Mouse (Mus musculus) lung, embryonic 15.5 days (tissue): ENCODE measurements around the gene Ticrr. TPM values are rescaled to one million over a fixed set of nuclear protein-coding genes. Genes with fewer than 3 reads are reported as not detected.

Experiments
- ATAC-seq: fragments of 200-750 bp; cut with Nextera tagmentation; 2 replicates; pipeline ENCODE4 v1.8.0; 2017; ENCODE audit warnings: moderate number of reproducible peaks, borderline replicate concordance; ENCODE audit not compliant: low FRiP score, low TSS enrichment; ENCODE audit errors: extremely low read depth
- H3K27ac ChIP-seq: fragments of 300-500 bp; sonication (generic); 2 replicates; pipeline ENCODE4 v1.5.1; 2015; ENCODE audit warnings: moderate library complexity, mild to moderate bottlenecking, inconsistent platforms
- H3K27me3 ChIP-seq: fragments of 300-500 bp; sonication (generic); 2 replicates; pipeline ENCODE4 v1.6.1; 2015; ENCODE audit warnings: inconsistent platforms
- H3K36me3 ChIP-seq: fragments of 300-500 bp; sonication (generic); 2 replicates; pipeline ENCODE4 v1.6.1; 2015; ENCODE audit warnings: inconsistent platforms
- H3K4me1 ChIP-seq: fragments of 300-500 bp; sonication (generic); 2 replicates; pipeline ENCODE4 v1.6.1; 2015; ENCODE audit warnings: inconsistent platforms
- H3K4me2 ChIP-seq: fragments of 300-500 bp; sonication (generic); 2 replicates; pipeline ENCODE4 v1.6.1; 2015; ENCODE audit warnings: inconsistent platforms, mild to moderate bottlenecking, moderate library complexity
- H3K4me3 ChIP-seq: fragments of 300-500 bp; sonication (generic); 2 replicates; pipeline ENCODE4 v1.5.1; 2015; ENCODE audit warnings: mild to moderate bottlenecking, inconsistent platforms
- H3K9ac ChIP-seq: fragments of 300-500 bp; sonication (generic); 2 replicates; pipeline ENCODE4 v1.6.1; 2015; ENCODE audit warnings: inconsistent platforms
- H3K9me3 ChIP-seq: fragments of 300-500 bp; sonication (generic); 2 replicates; pipeline ENCODE4 v1.6.1; 2016; ENCODE audit warnings: inconsistent platforms
- WGBS: fragments of 180-500 bp; shearing (Covaris S2); methylation state at CpG from one replicate; pipeline ENCODE4 v1.1.7; 2015; 5-methylcytosine and 5-hydroxymethylcytosine counted together
- polyA plus RNA-seq: library from polyadenylated mRNA; unstranded; fragments of >200 nt; fragmentation: Nextera tagmentation; extraction: Ambion mirVana; gene quantifications from 2 replicates; pipeline ENCODE4 v1.2.1, GENCODE M21; 2015

Ticrr gene
- polyA plus RNA-seq, 1 experiment from 2014 or later, result 12.6 TPM

DNA sequence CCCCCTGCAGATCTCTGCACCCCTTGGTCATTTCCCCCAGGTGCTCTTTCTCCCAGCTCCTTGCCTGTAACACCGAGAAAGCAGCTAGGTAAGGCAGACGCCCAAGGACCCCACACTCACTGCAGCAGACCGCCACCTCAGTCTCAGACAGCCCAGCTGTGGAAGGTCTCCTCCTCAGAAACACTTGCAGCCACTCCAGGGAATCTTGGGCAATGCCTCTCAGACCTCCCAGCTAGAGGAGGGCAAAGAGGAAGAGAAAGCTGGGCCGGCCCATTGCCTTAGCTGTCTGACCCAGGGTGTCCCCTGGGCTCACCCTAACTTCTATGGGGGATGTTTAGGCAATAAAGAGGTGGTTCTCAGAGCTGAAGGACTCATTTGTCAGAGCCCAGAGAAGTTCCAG is 72.6 kb downstream of the Ticrr start, which contains the start of gene Plin1:
Plin1 (minus strand) TSS at position 282 of the 400 bp plus-strand sequence.
- ATAC-seq, result no peak
- no peaks in the 10 kb centered on the region for H3K9me3 ChIP-seq
- peaks cover 10% of the 10 kb centered on the region; the same call in 1 of the 2 replicates for H3K36me3 ChIP-seq
- WGBS, result 48% methylated on average over 4 of the region's 4 CpGs
- peaks cover 4% of the 10 kb centered on the region; the same call in 1 of the 2 replicates for H3K27me3 ChIP-seq
- H3K27ac ChIP-seq, result no peak within 1 kb of the TSS
- H3K4me1 ChIP-seq, result no peaks in the 10 kb centered on the region
- no peak within 1 kb of the TSS for H3K4me3 ChIP-seq
- H3K4me2 ChIP-seq, result no peak within 1 kb of the TSS
- no peak within 1 kb of the TSS for H3K9ac ChIP-seq

- Histone ChIP-seq H3K4me3 (no peak overlapping the region), H3K9me3 (no peaks in the 10 kb centered on the region), H3K27ac (no peak overlapping the region), H3K9ac (no peak overlapping the region), H3K4me1 (no peaks in the 10 kb centered on the region), H3K4me2 (no peak overlapping the region), H3K27me3 (peaks cover 4% of the 10 kb centered on the region; the same call in 1 of the 2 replicates), H3K36me3 (peaks cover 11% of the 10 kb centered on the region; the same call in 1 of the 2 replicates)
- ATAC-seq, result no peak
- 71% methylated on average over 8 of the region's 8 CpGs for WGBS
Observed at GRCm38 (mm10) chr7:79734563-79734962, 74.6 kb downstream of the Ticrr start.

- no peak for ATAC-seq
- H3K4me3 ChIP-seq, result no peak overlapping the region
- WGBS, result 75% methylated on average over 14 of the region's 14 CpGs
Observed at GRCm38 (mm10) chr7:79736511-79736910, 76.5 kb downstream of the Ticrr start.

GRCm38 (mm10) chr7:79738913-79739312 is 78.9 kb downstream of the Ticrr start:
- no peak for ATAC-seq
- 77% methylated on average over 2 of the region's 2 CpGs for WGBS
- H3K27me3 ChIP-seq, result no peaks in the 10 kb centered on the region

More at GRCm38 (mm10) chr7:79736511-79736910, 76.5 kb downstream of the Ticrr start:
- Histone ChIP-seq H3K9me3 (no peaks in the 10 kb centered on the region), H3K4me2 (no peak overlapping the region), H3K9ac (no peak overlapping the region), H3K36me3 (peaks cover 11% of the 10 kb centered on the region; the same call in 1 of the 2 replicates), H3K27ac (no peak overlapping the region), H3K27me3 (no peaks in the 10 kb centered on the region), H3K4me1 (no peaks in the 10 kb centered on the region)

DNA sequence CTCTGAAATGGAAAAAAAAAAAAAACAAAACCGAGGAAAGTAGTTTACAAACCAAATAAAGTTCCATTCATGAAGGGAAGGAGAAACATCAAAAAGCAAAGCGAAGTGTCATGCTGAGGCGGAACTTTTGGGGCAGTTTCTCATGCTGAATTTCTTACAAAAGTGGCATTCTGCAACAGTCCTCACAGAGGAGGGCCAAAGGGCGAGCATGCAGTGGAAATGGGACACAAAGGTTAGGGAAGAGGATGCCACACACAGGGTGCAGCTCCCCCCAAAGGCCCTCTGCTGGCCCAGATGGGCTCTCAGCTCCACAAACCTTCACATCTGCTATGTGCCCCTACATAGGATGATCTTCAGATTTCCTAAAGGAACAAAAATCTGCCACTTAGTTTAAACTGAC is 80.3 kb downstream of the Ticrr start:
- Histone ChIP-seq H3K9ac (no peak overlapping the region), H3K9me3 (no peaks in the 10 kb centered on the region), H3K36me3 (peaks cover 11% of the 10 kb centered on the region; the same call in 1 of the 2 replicates), H3K4me3 (no peak overlapping the region), H3K4me1 (peaks cover 5% of the 10 kb centered on the region; the same call in 1 of the 2 replicates), H3K27ac (no peak overlapping the region), H3K27me3 (no peaks in the 10 kb centered on the region), H3K4me2 (no peak overlapping the region)
- no peak for ATAC-seq
- 78% methylated on average over 4 of the region's 4 CpGs for WGBS

More at GRCm38 (mm10) chr7:79738913-79739312, 78.9 kb downstream of the Ticrr start:
- no peak overlapping the region for H3K4me3 ChIP-seq
- H3K36me3 ChIP-seq, result peaks cover 11% of the 10 kb centered on the region; the same call in 1 of the 2 replicates
- H3K9me3 ChIP-seq, result no peaks in the 10 kb centered on the region
- no peak overlapping the region for H3K4me2 ChIP-seq
- no peak overlapping the region for H3K27ac ChIP-seq
- peaks cover 5% of the 10 kb centered on the region; the same call in 1 of the 2 replicates for H3K4me1 ChIP-seq
- H3K9ac ChIP-seq, result no peak overlapping the region

DNA sequence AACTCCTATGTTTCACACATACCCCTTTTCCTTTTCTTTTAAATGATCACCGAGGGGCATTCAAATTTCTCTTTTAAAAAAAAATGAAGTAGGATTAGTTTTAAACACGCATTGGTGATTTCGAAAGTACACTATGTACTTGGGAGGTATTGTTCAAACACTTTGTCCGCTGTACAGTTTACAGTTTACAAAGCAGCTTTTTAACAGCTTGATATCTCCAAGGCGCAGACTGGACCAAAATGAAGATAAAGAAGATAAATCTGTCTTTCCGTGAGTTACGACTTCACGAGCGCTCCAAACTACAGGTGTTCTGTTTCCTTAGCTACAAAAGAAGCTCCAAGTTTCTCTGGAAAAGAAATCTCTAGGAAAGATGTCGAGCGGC is 82.3 kb downstream of the Ticrr start:
- Histone ChIP-seq H3K4me2 (peak overlapping the region; percentile 98), H3K27ac (no peak overlapping the region), H3K9ac (peak overlapping the region; percentile 58), H3K9me3 (no peaks in the 10 kb centered on the region), H3K4me3 (peak overlapping the region; percentile 70), H3K4me1 (peaks cover 5% of the 10 kb centered on the region; the same call in 1 of the 2 replicates), H3K27me3 (no peaks in the 10 kb centered on the region), H3K36me3 (peaks cover 5% of the 10 kb centered on the region; the same call in 1 of the 2 replicates)
- no peak for ATAC-seq
- WGBS, result 11% methylated on average over 11 of the region's 11 CpGs

- H3K36me3 ChIP-seq, result no peaks in the 10 kb centered on the region
- H3K4me2 ChIP-seq, result peak within 1 kb of the TSS; percentile 98
- H3K27me3 ChIP-seq, result no peaks in the 10 kb centered on the region
- peak within 1 kb of the TSS; percentile 58 for H3K9ac ChIP-seq
- ATAC-seq, result peak; percentile 86
- H3K4me1 ChIP-seq, result peaks cover 5% of the 10 kb centered on the region; the same call in 1 of the 2 replicates
- peak within 1 kb of the TSS; percentile 70 for H3K4me3 ChIP-seq
- 2% methylated on average over 46 of the region's 46 CpGs for WGBS
- H3K9me3 ChIP-seq, result no peaks in the 10 kb centered on the region
- H3K27ac ChIP-seq, result no peak within 1 kb of the TSS
Observed at GRCm38 (mm10) chr7:79742659-79743536, 82.9 kb downstream of the Ticrr start, which contains the start of the genes Pex11a and Wdr93. Gene Pex11a (minus strand): TSS chr7:79743131. Gene Wdr93 (plus strand): TSS chr7:79743163.

GRCm38 (mm10) chr7:79744051-79744450 is 84.1 kb downstream of the Ticrr start:
- H3K4me2 ChIP-seq, result no peak overlapping the region
- 89% methylated on average over 9 of the region's 9 CpGs for WGBS
- no peak overlapping the region for H3K27ac ChIP-seq
- no peaks in the 10 kb centered on the region for H3K36me3 ChIP-seq
- ATAC-seq, result no peak
- no peaks in the 10 kb centered on the region for H3K9me3 ChIP-seq
- H3K4me3 ChIP-seq, result no peak overlapping the region
- no peaks in the 10 kb centered on the region for H3K27me3 ChIP-seq
- peaks cover 5% of the 10 kb centered on the region; the same call in 1 of the 2 replicates for H3K4me1 ChIP-seq
- no peak overlapping the region for H3K9ac ChIP-seq

DNA sequence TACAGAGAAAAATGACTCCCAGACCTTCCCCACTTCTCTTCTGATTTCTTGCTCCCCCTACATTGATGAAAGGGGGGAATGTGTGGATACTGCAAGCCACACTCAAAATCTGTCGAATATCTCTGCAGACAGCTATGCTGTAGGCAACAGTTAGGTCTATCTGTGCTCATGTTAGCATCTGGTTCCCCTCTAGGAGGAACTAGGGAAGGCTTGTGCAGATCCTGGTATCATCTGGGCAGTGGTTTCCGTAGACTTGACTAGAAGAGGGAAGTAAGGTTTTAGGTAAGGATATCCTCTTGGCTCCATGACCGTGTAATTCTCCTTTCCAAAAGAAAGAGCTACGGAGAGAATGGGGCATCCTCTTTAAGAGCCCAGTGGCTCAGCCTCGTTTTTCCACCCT is 84.6 kb downstream of the Ticrr start:
- H3K27me3 ChIP-seq, result no peaks in the 10 kb centered on the region
- 71% methylated on average over 5 of the region's 5 CpGs for WGBS
- no peaks in the 10 kb centered on the region for H3K36me3 ChIP-seq
- no peak overlapping the region for H3K9ac ChIP-seq
- no peak overlapping the region for H3K4me2 ChIP-seq
- ATAC-seq, result no peak
- H3K27ac ChIP-seq, result no peak overlapping the region
- no peak overlapping the region for H3K4me3 ChIP-seq
- H3K4me1 ChIP-seq, result peaks cover 5% of the 10 kb centered on the region; the same call in 1 of the 2 replicates
- H3K9me3 ChIP-seq, result no peaks in the 10 kb centered on the region

- no peak overlapping the region for H3K27ac ChIP-seq
- H3K4me1 ChIP-seq, result peaks cover 5% of the 10 kb centered on the region; the same call in 1 of the 2 replicates
- H3K9me3 ChIP-seq, result no peaks in the 10 kb centered on the region
- H3K36me3 ChIP-seq, result no peaks in the 10 kb centered on the region
- H3K4me2 ChIP-seq, result no peak overlapping the region
- H3K9ac ChIP-seq, result no peak overlapping the region
- no peaks in the 10 kb centered on the region for H3K27me3 ChIP-seq
- no peak overlapping the region for H3K4me3 ChIP-seq
- no peak for ATAC-seq
- WGBS, result 77% methylated on average over 6 of the region's 6 CpGs
Observed at GRCm38 (mm10) chr7:79747659-79748058, 87.7 kb downstream of the Ticrr start.
